ENCODE assay signal across 8 mouse cellular contexts in genomic region chr5:122048686-122049663, GRCm38 (mm10). TPM values are rescaled to one million over a fixed set of nuclear protein-coding genes. Genes with fewer than 3 reads are reported as not detected.
DNase-seq lines count a peak whose midpoint lies in the region; ATAC-seq and TF ChIP-seq lines count a peak whose summit lies in the region.

No protein-coding gene starts in this region.

- peaks cover 4% of the 10 kb centered on the region; the same call in 1 of the 2 replicates for H3K27me3 ChIP-seq in kidney, adult 2 months (replicated peaks; ENCODE audit: control insufficient read depth, insufficient read depth, low read length)
- H3K27me3 ChIP-seq in forebrain, embryonic 11.5 days (ENCODE audit: control insufficient read depth, insufficient read depth, low read length) = peaks cover 11% of the 10 kb centered on the region
- H3K27me3 ChIP-seq in liver, embryonic 12.5 days (replicated peaks) = peaks cover 91% of the 10 kb centered on the region
- H3K27me3 ChIP-seq in stomach, postnatal 0 days (ENCODE audit: control insufficient read depth, insufficient read depth, low read length) = peaks cover 3% of the 10 kb centered on the region; the same call in 1 of the 2 replicates

- H3K27ac ChIP-seq in kidney, adult 2 months (ENCODE audit: insufficient read depth, low read depth, low read length) = no peak overlapping the region
- H3K27ac ChIP-seq in forebrain, embryonic 11.5 days (ENCODE audit: low read depth, low read length) = 0 out of 2 replicates have a peak overlapping the region, but pooled peaks have one; percentile 18
- no peak overlapping the region for H3K27ac ChIP-seq in liver, embryonic 12.5 days
- no peak overlapping the region for H3K27ac ChIP-seq in stomach, postnatal 0 days (replicated peaks)

- TF ChIP-seq CTCF in kidney, adult 2 months (conservative IDR thresholded peaks at IDR 0.05; ENCODE audit: insufficient read depth, insufficient read length, low read depth, low read length) = no peak
- no peak for TF ChIP-seq CTCF in brain, embryonic 14.5 days (IDR thresholded peaks at IDR 0.05; ENCODE audit: borderline replicate concordance, extremely low read depth, insufficient read depth, insufficient read length)
- no peak for TF ChIP-seq CTCF in stomach, postnatal 0 days (IDR thresholded peaks at IDR 0.05; ENCODE audit: low read depth)

- H3K9me3 ChIP-seq in forebrain, embryonic 11.5 days (ENCODE audit: control insufficient read depth, low read length) = no peaks in the 10 kb centered on the region
- H3K9me3 ChIP-seq in liver, embryonic 12.5 days (replicated peaks) = no peaks in the 10 kb centered on the region
- no peaks in the 10 kb centered on the region for H3K9me3 ChIP-seq in stomach, postnatal 0 days (ENCODE audit: control insufficient read depth, low read length)

- H3K4me1 ChIP-seq in kidney, adult 2 months (ENCODE audit: control insufficient read depth, insufficient read depth, low read length) = peaks cover 4% of the 10 kb centered on the region
- H3K4me1 ChIP-seq in forebrain, embryonic 11.5 days (replicated peaks; ENCODE audit: control insufficient read depth, insufficient read depth, low read length) = peaks cover 28% of the 10 kb centered on the region
- peaks cover 21% of the 10 kb centered on the region for H3K4me1 ChIP-seq in liver, embryonic 12.5 days
- H3K4me1 ChIP-seq in stomach, postnatal 0 days (replicated peaks; ENCODE audit: control insufficient read depth, insufficient read depth) = no peaks in the 10 kb centered on the region; the same call in 1 of the 2 replicates

- TF ChIP-seq EP300 in stomach, postnatal 0 days (optimal IDR thresholded peaks at IDR 0.05) = no peak

- WGBS in kidney, adult 2 months = 2% methylated on average over 52 of the region's 52 CpGs
- WGBS in forebrain, embryonic 11.5 days = under 1% methylated on average over 52 of the region's 52 CpGs
- WGBS in liver, embryonic 12.5 days (ENCODE audit: insufficient replicate concordance) = 3% methylated on average over 51 of the region's 52 CpGs
- 2% methylated on average over 49 of the region's 52 CpGs for WGBS in stomach, postnatal 0 days

- no peak for TF ChIP-seq POLR2A in kidney, adult 2 months (IDR thresholded peaks at IDR 0.05; ENCODE audit: low read depth, low read length)
- no peak for TF ChIP-seq POLR2A in brain, embryonic 14.5 days (IDR thresholded peaks at IDR 0.05; ENCODE audit: borderline replicate concordance, extremely low read depth, insufficient read depth, insufficient read length, poor library complexity, severe bottlenecking)

- no peak; the same call in 1 of the 2 replicates for ATAC-seq in forebrain, embryonic 11.5 days (replicated peaks; ENCODE audit: low FRiP score)
- no peak for ATAC-seq in liver, embryonic 12.5 days
- no peak for ATAC-seq in stomach, postnatal 0 days (ENCODE audit: low FRiP score, low TSS enrichment)
- ATAC-seq in activated CD4-positive, CD25-positive, alpha-beta regulatory T cell, adult 4 months = no peak

- H3K36me3 ChIP-seq in kidney, adult 2 months (ENCODE audit: control insufficient read depth, insufficient read depth, low read length) = no peaks in the 10 kb centered on the region
- H3K36me3 ChIP-seq in forebrain, embryonic 11.5 days (ENCODE audit: control insufficient read depth, insufficient read depth, low read length) = no peaks in the 10 kb centered on the region
- no peaks in the 10 kb centered on the region for H3K36me3 ChIP-seq in liver, embryonic 12.5 days
- H3K36me3 ChIP-seq in stomach, postnatal 0 days (ENCODE audit: control insufficient read depth, insufficient read depth, low read length) = no peaks in the 10 kb centered on the region

- peak overlapping the region; percentile 88 for H3K4me3 ChIP-seq in kidney, adult 2 months (ENCODE audit: insufficient read depth, low read depth, low read length)
- H3K4me3 ChIP-seq in forebrain, embryonic 11.5 days (ENCODE audit: low read depth, low read length) = peak overlapping the region; percentile 79
- H3K4me3 ChIP-seq in liver, embryonic 12.5 days = peak overlapping the region; percentile 66
- H3K4me3 ChIP-seq in stomach, postnatal 0 days (ENCODE audit: low read depth, low read length) = peak overlapping the region; percentile 79

- DNase-seq in kidney, adult 2 months = no peak
- no peak for DNase-seq in kidney, adult 11 months
- peak; percentile 81 for DNase-seq in brain, embryonic 14.5 days (ENCODE audit: low read depth)
- peak; percentile 67 for DNase-seq in forebrain, embryonic 11.5 days (ENCODE audit: low spot score)
- DNase-seq in stomach, postnatal 0 days (ENCODE audit: low spot score) = no peak
- DNase-seq in natural killer cell, adult 2 months (ENCODE audit: low spot score in 2 of 2) = no peak

- peak overlapping the region; percentile 94 for H3K4me2 ChIP-seq in forebrain, embryonic 11.5 days (ENCODE audit: low read depth, low read length, severe bottlenecking)
- H3K4me2 ChIP-seq in liver, embryonic 12.5 days = peak overlapping the region; percentile 78
- H3K4me2 ChIP-seq in stomach, postnatal 0 days (replicated peaks; ENCODE audit: low read depth) = peak overlapping the region; percentile 85

- H3K9ac ChIP-seq in forebrain, embryonic 11.5 days (ENCODE audit: low read length) = peak overlapping the region; percentile 83
- H3K9ac ChIP-seq in liver, embryonic 12.5 days = peak overlapping the region; percentile 61; the same call in 1 of the 2 replicates
- H3K9ac ChIP-seq in stomach, postnatal 0 days (ENCODE audit: low read length) = peak overlapping the region; percentile 68

RNA-seq across cellular contexts. Expression of gene Cux2, which starts 0.9 kb away (rescaled TPM):
- 3.2 and 3.6 TPM in 2 replicates for polyA plus RNA-seq in kidney, adult 2 months (2012; rRNA removed)
- polyA plus RNA-seq in brain, embryonic 14.5 days (2012; rRNA removed) = 50.2 and 52.6 TPM in 2 replicates
- 11.3 and 13.2 TPM in 2 replicates for polyA plus RNA-seq in forebrain, embryonic 11.5 days (2014; fragmentation: Nextera tagmentation; extraction: Ambion mirVana)
- 2.5 and 2.7 TPM in 2 replicates for polyA plus RNA-seq in liver, embryonic 12.5 days (2016; fragmentation: Nextera tagmentation; extraction: Ambion mirVana)
- polyA plus RNA-seq in stomach, postnatal 0 days (2015; fragmentation: Nextera tagmentation; extraction: Ambion mirVana) = 1.2 and 1.5 TPM in 2 replicates
- polyA plus RNA-seq in activated CD4-positive, CD25-positive, alpha-beta regulatory T cell, adult 4 months (2017; shearing (Covaris generic)) = under 1 TPM in 1 of 2 experiments, not detected in 1; 0.13 TPM

RNA-seq across cellular contexts. Expression of gene Myl2, which starts 51.8 kb away (rescaled TPM):
- 0.90 and 11.8 TPM in 2 replicates for polyA plus RNA-seq in kidney, adult 2 months (2012; rRNA removed)
- 0.26 and 0.32 TPM in 2 replicates for polyA plus RNA-seq in brain, embryonic 14.5 days (2012; rRNA removed)
- polyA plus RNA-seq in forebrain, embryonic 11.5 days (2014; fragmentation: Nextera tagmentation; extraction: Ambion mirVana) = not detected in 2 replicates
- 0.35 and 2.5 TPM in 2 replicates for polyA plus RNA-seq in liver, embryonic 12.5 days (2016; fragmentation: Nextera tagmentation; extraction: Ambion mirVana)
- polyA plus RNA-seq in stomach, postnatal 0 days (2015; fragmentation: Nextera tagmentation; extraction: Ambion mirVana) = 0.21 and 0.30 TPM in 2 replicates
- polyA plus RNA-seq in activated CD4-positive, CD25-positive, alpha-beta regulatory T cell, adult 4 months (2017; shearing (Covaris generic)) = not detected

Comparison
In these comparisons a context has a peak if more than half of its experiments do, and no peak if none do; other contexts are left out.
1. DNase-seq: peak in brain, embryonic 14.5 days (single experiment) and forebrain, embryonic 11.5 days (single experiment); none in kidney, adult 2 months (single experiment), kidney, adult 11 months (single experiment), stomach, postnatal 0 days (single experiment) and natural killer cell, adult 2 months (0 of 2).
2. Peak in every context shown above with its lines, with median percentiles within 50 percentile points of each other: H3K4me3 ChIP-seq, H3K4me2 ChIP-seq and H3K9ac ChIP-seq.